Mouse (Mus musculus) cerebellum, adult 11-12 months (tissue): Measurements from ENCODE around the gene Qk.
A peak's percentile ranks its signal among the peaks of the same experiment; 100 is the strongest.

ENCODE experiments used
- DNase-seq: peaks from one replicate; pipeline ENCODE4 v3.0.0; 2022

Gene Qk

DNA sequence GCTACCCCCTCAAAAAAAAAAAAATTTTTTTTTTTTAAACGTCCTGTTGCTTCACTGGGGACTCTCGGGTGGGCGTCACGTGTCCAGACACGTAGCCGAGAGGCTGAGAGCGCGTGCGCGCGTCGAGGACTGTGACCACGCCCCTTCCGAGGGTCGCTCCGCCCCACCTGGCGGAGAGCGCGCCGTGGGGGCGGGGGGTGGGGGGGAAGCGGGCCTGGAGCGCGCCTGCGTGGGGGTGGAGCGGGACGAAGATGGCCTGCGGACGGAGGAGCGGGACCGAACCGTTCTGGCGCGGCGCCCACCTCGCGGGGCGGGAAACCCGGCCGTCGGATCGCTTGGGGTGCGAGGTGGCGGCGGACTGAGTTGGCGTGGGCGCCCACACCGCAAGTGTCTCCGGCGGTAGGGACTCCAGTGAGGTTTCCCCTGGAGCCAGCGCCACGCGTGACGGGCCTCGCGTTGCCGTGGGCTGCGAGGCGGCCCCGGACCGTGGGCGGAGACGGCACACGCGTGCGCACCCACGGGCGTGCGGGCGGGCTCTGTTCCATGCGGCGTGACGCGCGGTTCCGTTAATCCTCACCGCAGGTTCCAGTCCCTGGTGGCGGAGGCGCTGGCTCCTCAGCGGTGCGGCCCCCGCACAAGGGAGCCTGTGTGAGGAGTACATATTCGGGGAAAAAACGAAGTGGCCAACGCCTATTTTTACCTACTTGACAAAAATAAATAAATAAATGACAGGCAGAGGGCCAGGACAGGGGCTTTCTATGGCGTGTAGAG, at the start of gene Qk:
Qk (minus strand) TSS at position 170 of the 771 bp plus-strand sequence.
- peak; percentile 93 for DNase-seq

DNA sequence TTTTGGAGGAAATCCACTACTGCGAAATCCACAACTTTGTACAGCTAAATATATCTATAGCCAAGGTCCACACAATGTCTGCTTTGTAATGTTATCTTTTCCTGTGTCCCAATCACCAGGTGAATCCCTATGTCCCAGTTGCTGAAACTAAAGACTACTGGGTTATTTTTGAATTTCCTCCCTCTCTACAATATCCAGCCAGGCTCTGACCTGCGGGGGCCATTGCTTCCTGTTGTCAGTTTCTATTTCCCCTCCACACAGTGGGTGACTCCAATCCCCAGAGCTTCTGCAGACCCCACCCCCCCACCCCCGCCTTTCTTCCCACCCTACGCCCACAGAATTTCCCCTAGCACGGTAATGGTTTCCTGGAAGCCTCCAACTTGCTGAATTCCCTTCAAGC, 47.4 kb upstream of the Qk start:
- no peak for DNase-seq

DNA sequence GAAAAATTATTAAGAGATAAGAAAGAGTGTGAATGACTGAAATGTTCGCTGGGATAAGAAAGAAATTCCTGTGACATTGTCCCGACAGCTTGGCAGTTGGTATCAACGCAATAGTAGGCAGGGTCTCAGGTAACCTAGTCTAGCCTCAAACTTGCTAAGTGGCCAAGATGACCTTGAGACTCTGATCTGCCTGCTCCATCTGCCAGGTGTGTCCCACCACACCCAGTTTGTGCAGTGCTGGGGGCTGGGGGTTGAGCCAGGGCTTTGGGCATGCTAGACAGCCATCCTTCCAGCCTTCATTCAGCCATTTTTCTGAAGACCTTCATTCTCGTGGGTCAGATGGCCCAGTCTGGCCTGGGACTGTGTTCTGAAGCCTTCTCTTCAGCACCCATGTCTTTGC, 46.9 kb upstream of the Qk start:
- DNase-seq, result no peak

DNA sequence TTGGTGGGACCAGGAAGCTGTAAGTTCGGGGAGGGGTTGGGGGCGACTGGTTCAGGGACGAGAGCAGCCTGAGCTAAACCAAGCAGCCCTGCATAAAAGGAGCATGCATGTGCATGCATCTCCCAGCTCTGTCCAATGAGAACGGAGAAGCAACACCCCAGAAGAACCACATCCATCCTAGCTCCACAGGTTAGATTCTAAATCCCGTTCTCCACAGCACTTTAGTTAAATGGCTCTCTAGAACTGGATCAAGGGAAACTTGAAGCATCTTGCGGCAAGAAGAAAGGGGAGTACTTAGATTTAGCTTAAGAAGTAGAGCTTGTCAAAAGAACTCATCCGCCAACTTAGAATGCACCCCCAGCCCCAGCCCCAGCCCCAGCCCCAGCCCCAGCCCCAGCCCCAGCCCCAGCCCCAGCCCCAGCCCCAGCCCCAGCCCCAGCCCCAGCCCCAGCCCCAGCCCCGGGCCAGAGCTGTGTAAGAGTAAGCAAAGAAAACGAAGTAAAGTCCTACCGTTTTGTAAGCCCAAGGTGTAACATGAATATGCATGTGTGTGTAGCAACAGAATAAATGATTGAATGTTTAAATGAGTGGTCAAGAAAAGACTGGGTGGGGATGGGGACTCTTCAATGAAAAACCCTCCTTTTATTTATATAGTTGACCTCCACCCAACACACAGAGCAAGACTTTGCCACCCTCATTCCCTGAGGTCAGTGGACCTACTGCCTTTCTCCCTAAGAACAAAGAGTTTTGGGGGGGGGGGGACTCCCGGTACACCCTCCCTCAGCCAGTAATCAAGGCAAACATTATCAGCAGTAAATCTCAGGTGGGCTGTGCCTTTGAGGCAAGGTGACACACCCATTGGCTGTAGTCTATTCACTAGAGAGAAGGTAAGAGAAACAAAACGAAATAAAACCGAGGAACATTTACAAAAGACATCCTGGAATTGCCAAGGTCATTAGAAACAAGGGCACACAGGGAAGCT, 46.1 kb upstream of the Qk start:
- no peak for DNase-seq

DNA sequence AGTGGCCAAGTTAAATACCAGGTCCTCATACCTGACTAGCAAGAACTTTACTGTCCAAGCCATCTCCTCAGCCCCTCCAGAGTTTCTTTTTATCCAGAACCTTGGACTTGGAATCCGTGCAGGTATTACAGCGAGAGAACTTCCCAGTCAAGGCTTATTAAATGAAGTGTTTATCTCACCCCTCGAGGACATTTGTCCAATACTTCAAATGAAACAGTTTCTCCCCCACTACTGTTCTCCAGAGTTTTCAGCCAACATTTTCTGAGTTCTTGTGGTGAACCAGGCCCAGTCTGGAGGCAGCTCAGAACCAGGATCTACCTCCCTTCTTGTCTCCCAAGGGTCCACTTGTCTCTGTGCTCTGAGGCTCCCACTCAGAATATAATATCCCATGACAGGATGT, 43.5 kb upstream of the Qk start:
- DNase-seq, result no peak

DNA sequence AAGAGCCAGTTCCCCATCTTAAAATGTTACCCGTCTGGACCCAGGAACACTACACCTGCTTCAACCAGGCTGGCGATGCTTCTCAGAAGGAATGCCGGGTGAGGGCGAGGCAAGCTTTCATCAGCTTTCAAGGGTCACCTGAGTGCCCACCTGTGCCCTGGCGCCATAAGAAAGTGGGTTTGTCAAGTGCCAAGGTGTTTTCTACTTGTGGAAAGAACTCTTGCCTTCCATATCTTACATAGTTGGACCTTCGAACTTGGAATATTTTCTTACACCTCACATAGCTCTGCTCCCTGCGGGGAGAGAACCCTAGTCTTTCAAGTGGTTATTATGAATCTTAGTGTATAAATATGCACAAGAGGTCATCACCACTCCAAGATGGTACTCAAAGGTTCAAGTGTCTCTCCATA, 42.2 kb upstream of the Qk start:
- no peak for DNase-seq

DNA sequence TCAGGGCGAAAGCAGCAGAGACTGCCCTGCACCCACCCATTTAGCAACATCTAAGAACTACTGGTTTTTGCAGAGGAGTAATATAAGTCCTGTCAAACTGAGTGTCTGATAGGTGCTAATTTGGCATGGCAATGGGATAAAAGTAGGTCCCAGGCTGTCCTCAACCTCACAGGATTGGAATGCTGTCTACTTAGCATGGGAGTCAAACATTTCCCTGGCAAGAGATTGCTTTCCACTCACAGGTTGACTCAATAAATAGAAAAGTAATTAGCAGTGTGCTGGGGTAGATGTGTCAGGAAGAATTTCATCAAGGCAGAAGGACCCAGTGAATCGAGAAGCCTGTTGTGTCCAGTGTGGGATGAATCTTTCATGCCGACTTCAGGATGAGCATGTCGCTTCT, 41.1 kb upstream of the Qk start:
- DNase-seq, result no peak

DNA sequence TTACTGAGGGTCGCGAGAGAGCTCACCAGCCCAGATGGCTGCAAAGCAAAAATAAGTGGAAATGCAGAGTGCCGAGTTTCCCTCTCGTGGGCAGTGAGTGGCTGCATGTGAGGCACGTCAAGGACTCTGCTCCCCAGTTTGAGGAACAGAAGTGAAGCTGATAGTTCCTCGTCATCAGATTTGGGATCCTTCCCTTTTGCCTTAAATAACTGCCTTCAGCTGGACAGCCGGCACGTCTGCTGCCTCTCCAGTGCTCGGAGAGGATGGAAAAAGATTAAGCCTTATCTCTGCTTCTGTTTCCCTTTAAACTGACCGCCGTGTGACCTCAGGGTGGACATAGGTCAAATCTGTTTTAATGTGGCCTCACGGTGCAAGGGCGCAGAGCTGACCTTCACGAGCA, 39.8 kb upstream of the Qk start:
- no peak for DNase-seq

DNA sequence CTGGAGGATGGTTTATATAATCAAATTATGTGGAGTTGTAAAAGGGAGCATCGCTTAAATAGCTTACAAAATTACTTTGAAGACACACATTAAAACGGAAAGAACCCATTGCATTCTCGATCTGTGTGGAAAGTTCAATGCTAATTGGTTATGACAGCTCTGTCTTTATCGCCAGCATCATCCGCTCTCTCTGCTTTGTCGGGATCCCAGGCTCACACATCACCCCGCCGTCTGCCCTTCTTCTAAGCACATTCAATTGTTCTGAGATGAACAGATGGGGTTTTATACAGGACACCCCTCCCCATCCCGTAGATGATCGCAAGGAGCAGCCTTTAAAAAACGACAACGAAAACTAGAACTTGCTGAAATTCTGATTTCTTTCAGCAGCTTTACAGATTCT, 37.7 kb upstream of the Qk start:
- DNase-seq, result no peak

DNA sequence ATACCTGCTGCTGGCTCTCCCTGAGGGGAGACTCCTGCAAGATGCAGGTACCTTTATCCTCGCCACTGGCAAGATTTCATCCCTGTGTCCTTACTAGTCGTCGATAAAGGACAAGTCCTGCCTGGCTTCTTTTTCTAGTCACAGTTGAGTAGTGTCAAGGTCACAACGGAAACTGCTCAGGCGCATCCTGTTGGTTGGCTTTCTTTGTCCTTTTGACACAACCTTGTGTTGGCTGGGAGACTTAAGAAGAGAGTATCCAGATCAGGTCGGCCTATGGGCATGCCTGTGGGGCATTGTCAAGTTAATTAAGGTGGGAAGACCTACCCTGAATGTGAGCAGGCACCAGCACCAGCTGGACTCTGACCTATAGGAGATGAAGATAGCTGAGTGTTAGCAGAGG, 36.6 kb upstream of the Qk start:
- DNase-seq, result no peak

DNA sequence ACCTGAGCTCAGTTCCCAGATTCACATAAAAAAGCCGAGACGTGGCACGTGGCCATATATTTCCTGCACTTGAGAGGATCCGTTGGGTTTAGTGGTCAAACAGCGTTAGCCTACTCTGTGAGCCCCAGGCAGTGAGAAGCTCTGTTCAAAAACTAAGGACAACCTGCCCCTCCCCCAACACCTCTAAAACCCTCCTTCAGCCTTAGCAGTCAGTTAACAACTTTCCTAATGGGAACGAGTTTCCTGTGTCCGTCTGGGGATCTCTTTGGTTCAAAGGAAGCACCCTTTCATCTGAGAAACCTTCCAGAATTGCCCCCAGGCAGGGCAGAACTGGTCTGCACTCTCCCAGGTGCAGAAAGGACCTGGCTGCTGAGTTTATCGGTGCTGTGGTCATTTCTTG, 36.1 kb upstream of the Qk start:
- DNase-seq, result no peak

DNA sequence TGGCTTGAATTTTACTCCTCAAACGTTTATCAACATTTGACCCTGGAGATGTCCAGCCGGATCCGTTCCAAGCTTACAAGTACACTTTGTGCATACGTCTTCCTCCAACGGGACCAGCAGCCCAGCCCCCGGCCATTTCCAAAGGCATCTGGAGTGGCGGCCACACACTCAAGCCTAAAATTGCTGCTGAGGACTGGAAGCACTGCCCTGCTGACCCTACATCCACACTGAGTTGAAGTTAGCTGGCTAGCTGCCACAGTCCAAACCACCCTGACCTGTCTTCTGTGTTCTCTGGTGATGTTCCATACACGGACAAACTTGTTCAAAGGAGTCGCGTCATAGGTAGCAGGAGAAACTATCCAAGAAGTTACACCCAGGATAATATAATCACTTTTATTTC, 18.6 kb upstream of the Qk start:
- DNase-seq, result no peak

DNA sequence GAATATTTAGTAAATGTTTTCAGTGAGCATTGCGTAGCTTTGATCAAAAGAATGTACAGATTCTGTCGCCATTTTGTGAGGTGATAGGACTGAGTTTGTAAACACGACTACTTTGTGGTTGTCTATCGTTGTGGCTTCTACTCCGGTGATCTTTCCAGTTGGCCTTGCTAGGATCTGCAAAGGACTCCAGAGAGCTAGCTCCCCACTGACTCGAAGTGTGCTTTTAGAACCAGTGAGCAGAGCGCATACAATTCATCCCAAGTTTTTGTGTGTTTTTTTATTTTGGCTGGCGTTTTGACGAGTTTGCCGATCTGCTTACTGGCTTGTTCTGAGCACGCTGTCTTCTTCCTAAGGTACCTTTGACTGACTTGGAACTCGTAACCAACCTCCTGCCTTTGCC, 16.9 kb upstream of the Qk start:
- DNase-seq, result no peak

DNA sequence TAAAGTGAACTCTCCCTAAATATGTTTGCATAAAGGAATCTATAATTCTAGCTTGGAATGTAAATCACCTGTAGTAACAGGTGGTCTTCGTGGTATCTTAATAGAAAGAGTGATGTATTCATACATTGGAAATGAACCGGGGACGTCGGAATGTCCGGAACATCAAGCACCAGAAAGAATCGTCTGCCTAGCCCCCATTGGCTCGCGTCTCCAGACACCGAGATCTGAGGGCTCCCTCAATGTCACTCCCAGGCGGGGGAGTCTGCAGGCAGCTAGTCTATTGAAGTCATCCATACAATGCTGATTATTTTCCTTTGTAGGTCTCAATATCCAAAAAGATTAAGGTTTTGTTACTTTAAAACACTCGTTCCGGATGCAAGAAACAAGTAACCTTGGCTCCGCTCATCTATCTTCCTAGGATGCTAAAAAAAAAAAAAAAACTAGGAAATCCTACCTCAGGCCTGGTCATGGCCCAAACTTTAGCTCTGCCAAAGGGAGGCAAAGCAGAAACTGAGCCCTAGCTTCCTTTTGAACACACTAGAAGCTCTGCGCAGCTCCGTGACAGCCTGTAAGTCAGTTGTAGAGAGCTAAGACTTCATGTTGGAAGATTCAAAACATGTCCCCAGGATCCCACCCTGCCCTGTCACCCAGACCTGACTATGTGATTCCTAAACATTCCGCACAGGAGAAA, 16.3 kb upstream of the Qk start:
- no peak for DNase-seq

DNA sequence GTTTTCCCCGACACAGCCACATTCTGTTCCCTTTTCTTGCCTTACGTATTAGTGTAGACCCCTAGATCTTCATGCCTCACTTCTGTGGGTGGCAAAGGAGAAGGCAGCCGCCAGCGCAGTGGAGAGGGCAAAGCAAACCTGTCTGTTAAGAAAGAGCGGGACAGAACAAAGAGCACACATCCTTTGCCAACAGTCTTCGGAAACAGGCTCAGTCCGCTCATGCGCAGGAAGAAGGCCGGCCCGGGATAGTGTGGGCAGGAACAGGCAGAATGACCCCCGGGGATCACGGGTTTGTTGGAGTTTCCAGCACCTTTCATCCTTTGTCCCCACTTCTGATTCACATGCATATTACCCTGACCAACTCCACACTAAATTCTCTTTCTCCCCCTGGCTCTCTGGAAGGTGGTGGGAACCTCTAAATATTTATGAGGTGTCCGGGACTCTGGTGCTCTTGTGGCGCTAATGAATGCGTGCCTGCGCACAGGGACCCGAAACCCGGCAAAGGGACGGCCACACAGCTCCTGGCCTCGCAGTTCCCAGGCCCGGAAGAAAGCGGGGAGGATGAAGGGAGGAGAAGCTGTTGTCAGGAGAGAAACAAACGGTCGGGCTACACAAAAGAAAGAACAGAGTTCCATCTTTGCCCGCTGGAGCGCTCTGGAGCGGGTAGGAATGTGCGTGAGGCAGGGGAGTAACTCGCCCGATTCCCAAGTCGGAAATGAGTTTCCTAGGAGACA, 15.5 kb upstream of the Qk start:
- peak; percentile 54 for DNase-seq

DNA sequence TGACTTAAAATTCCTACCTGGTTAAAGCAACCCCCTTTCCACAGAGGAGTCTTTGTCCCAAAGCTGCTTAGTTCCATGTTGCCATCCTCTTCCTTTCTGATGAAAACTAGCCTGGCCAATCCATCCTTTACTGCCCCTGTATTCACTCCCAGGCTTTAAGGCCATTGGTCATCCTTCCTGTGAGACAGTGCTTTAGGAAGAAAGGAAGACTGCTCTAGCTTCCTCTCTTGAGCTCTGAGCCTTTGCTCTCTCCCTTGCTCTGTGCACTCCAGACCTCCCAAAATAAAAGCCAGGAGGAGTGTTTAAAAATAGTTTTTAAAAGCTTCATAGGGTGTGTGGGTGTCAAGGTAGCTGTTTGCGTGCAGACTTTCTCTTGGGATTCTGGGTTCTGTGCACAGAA, 14.8 kb upstream of the Qk start:
- no peak for DNase-seq

DNA sequence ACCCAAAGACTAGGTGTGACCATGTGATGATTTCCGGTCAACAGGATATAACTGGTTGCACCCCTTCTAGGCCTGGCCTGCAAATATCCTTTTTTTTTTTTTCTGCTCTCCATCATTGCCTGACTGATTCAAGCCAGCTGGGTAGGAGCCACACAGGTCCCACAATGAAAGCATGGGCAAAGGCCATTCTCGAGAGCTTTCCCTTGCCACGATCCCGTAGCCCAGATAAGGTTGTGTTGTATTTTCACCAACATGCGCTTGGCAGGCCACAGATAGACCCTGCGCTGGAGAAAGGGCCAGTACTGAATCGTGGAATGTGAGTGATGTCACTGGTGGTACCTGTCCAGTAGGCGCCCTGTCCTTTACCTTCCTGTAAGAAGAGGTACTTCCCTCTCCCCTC, 13.7 kb upstream of the Qk start:
- no peak for DNase-seq

DNA sequence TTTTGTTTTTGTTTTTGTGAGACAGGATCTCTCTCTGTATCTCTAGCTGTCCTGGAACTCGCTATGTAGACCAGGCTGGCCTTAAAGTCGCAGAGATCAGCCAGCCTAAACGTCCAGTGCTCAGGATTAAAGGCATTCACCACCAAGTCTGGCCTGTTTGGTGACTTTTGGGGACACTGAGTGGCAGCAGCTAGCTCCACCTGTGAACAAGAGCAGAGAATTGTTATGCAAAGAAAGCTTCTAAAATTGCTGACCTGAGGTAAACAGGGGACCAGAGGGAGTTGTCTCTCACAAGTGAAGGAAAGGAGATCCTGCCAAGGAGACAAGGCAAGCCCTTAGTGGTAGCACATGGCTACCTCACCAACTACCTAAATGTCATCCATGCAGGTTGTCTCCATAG, 12.5 kb upstream of the Qk start:
- no peak for DNase-seq

DNA sequence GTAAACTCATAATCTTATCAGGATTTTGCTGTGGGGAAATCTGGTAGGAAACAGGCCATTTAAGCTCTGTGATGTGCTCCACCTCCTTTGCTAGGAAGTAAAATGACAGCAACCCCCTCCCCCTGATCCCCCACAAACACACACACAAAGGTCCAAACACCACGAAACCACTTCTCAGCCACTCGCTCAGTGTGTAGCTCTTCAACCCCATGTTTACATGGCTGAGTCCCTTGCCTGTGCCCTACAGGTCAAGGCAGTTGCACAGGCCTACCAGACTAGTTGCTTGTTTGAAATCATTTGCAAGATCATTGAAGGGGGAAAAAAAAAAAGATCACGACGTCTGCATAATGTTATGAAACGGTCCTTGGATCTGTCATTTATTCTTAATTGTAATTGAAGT, 9.8 kb upstream of the Qk start:
- DNase-seq, result no peak

DNA sequence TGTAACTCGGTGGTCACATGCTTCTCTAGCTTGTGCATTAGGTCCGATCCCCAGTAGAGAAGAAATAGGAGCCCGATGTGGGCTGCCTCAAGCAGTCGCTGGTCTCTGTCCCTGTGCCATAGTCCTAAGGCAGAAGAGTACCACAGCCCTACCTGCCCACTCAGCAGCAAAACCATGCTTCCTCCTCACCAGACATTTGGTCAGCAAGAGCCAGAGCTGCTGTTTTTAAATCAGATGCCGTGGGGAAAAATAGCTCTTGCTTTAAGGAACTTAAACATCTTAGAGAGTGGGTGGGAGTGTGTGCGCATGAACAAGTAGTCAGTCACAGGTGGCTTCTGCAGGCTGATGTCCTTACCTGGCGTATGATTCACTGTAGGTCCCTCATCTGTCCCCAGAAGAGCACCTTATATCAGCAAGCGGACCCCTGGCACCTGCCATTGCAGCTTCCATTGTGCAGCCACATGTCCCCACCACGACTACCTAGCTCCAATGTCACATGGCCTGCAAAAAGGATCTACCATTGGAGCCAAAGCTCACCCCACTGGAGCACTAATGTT, 9.0 kb upstream of the Qk start:
- DNase-seq, result no peak

DNA sequence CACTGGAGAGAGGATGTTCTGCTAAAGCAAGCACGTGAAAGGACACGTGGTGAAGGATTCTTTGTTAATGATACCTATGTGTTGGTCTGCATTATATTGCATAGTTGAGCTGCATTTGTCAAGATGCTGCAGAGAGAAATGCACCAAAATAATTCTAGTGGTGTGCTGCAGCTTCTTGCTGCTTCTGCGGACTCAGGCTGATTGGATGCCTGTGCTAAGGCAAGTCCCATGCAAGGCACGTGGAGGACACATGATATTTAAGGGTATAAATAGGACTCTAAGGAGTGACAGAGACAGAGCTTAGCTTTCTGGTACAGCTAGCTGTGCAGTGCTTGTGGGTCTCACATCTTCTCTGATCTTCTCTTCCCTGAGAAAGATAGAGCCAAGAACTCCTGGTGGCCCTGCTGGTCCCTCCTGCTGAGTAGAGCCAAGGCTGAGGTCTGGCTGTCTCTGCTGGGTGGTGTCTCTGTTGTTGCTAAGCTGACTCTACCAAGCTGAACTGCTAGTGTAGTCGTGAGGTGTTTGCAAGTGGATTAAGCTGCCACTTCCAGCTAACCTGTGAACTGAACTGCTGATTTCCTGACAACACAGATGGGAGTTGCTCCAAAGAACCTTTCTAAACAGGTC, 8.0 kb upstream of the Qk start:
- DNase-seq, result no peak

DNA sequence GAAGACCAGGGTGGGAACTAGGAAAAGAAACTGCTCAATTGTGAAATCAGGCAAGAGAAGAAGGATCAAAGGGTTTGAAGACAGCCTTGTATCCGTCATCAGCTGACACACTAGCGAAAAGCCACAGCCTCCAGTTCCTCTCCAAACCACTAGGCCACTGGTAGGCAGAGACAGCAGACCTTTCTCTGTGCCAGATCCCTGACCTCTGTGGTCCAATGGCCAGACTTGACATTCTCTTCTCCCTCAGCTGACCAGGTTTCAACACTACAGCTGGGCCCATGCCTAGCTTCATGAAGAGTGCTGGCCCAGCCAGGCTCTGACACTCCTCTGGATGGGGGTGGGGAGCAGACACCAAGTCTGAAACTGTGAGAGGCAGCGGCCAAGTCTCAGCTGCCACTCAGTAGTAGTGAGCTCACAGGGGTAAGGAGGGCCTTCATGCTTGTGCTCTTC, 7.0 kb upstream of the Qk start:
- DNase-seq, result no peak
